9 mouse cellular contexts compared by ENCODE assay signal in the genomic region with DNA sequence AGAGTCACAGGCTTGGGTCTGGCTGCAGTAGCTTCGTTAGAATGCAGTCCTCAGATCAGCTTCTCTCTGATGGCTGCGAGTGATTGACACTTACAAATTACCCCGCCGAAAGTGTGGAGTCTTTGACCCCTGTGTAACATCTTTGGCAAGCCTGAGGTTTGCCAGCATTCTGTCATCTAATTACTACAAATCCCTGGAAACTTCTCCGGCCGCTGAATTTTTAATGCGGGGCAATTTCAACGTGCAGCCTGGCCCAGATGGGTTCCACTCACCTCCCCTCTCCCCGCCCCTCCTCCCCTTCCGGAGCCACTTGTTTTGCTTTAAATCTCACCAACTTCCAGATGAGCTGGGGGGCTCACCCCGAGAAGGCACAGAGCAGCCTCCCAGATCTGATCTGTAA.
DNase-seq lines count a peak whose midpoint lies in the region; ATAC-seq and TF ChIP-seq lines count a peak whose summit lies in the region.
"Had no signal": no experiment of that assay in that cellular context is flagged by ENCODE, and none has a peak within 500 bp of the region (broad histone marks: within the 10 kb centered on the region; RNA-seq: fewer than 3 reads in every experiment).

No protein-coding gene starts in this region.

- TF ChIP-seq POLR2A in limb, embryonic 14.5 days (IDR thresholded peaks at IDR 0.05; ENCODE audit: borderline replicate concordance, extremely low read depth, insufficient read depth, insufficient read length), result no peak
- TF ChIP-seq POLR2A in lung, adult 2 months (IDR thresholded peaks at IDR 0.05; ENCODE audit: borderline replicate concordance, extremely low read depth, low read depth, low read length), result no peak

- no peak for DNase-seq in stomach, postnatal 0 days (ENCODE audit: low spot score)
- no peak for DNase-seq in limb, embryonic 14.5 days (ENCODE audit: low spot score)
- DNase-seq in lung, postnatal 4 days, result no peak
- DNase-seq in lung, adult 2 months, result no peak

- no peaks in the 10 kb centered on the region for H3K4me1 ChIP-seq in stomach, embryonic 14.5 days (ENCODE audit: control insufficient read depth, insufficient read depth, low read length)
- H3K4me1 ChIP-seq in stomach, postnatal 0 days (replicated peaks; ENCODE audit: control insufficient read depth, insufficient read depth), result no peaks in the 10 kb centered on the region
- peaks cover 48% of the 10 kb centered on the region for H3K4me1 ChIP-seq in forebrain, embryonic 12.5 days
- H3K4me1 ChIP-seq in limb, embryonic 14.5 days (ENCODE audit: control insufficient read depth, insufficient read depth, low read length), result no peaks in the 10 kb centered on the region
- H3K4me1 ChIP-seq in lung, adult 2 months (ENCODE audit: control insufficient read depth, insufficient read depth, low read length), result 0 out of 2 replicates have a peak, but pooled peaks cover 2% of the 10 kb centered on the region

- TF ChIP-seq CTCF in stomach, postnatal 0 days (IDR thresholded peaks at IDR 0.05; ENCODE audit: low read depth), result no peak
- TF ChIP-seq CTCF in lung, adult 2 months (IDR thresholded peaks at IDR 0.05; ENCODE audit: insufficient read depth, low read length), result no peak

- no peak for TF ChIP-seq EP300 in stomach, postnatal 0 days (optimal IDR thresholded peaks at IDR 0.05)

- H3K9me3 ChIP-seq in stomach, embryonic 14.5 days (ENCODE audit: control insufficient read depth, low read depth, low read length), result no peaks in the 10 kb centered on the region
- H3K9me3 ChIP-seq in stomach, postnatal 0 days (ENCODE audit: control insufficient read depth, low read length), result no peaks in the 10 kb centered on the region
- H3K9me3 ChIP-seq in forebrain, embryonic 12.5 days, result no peaks in the 10 kb centered on the region
- H3K9me3 ChIP-seq in limb, embryonic 14.5 days (ENCODE audit: control insufficient read depth, low read length), result no peaks in the 10 kb centered on the region
- H3K9me3 ChIP-seq: megakaryocyte, embryonic 14.5 days had no signal

- 9% methylated on average over 11 of the region's 11 CpGs for WGBS in stomach, embryonic 14.5 days
- WGBS in stomach, postnatal 0 days, result 27% methylated on average over 11 of the region's 11 CpGs
- 4% methylated on average over 11 of the region's 11 CpGs for WGBS in forebrain, embryonic 12.5 days
- 9% methylated on average over 11 of the region's 11 CpGs for WGBS in limb, embryonic 14.5 days
- WGBS in lung, adult 2 months, result 19% methylated on average over 11 of the region's 11 CpGs

- H3K9ac ChIP-seq in stomach, embryonic 14.5 days (replicated peaks; ENCODE audit: low read depth, low read length), result no peak overlapping the region
- no peak overlapping the region for H3K9ac ChIP-seq in stomach, postnatal 0 days (ENCODE audit: low read length)
- no peak overlapping the region for H3K9ac ChIP-seq in forebrain, embryonic 12.5 days
- H3K9ac ChIP-seq in limb, embryonic 14.5 days (ENCODE audit: low read depth, low read length, severe bottlenecking), result peak overlapping the region; percentile 31

- H3K36me3 ChIP-seq in stomach, embryonic 14.5 days (ENCODE audit: control insufficient read depth, insufficient read depth, low read length), result no peaks in the 10 kb centered on the region
- no peaks in the 10 kb centered on the region for H3K36me3 ChIP-seq in stomach, postnatal 0 days (ENCODE audit: control insufficient read depth, insufficient read depth, low read length)
- no peaks in the 10 kb centered on the region for H3K36me3 ChIP-seq in forebrain, embryonic 12.5 days (replicated peaks)
- no peaks in the 10 kb centered on the region for H3K36me3 ChIP-seq in limb, embryonic 14.5 days (ENCODE audit: control insufficient read depth, insufficient read depth, low read length)

- 0 out of 2 replicates have a peak overlapping the region, but pooled peaks have one; percentile 5 for H3K4me2 ChIP-seq in stomach, embryonic 14.5 days (replicated peaks; ENCODE audit: low read depth, low read length)
- no peak overlapping the region for H3K4me2 ChIP-seq in stomach, postnatal 0 days (replicated peaks; ENCODE audit: low read depth)
- peak overlapping the region; percentile 42 for H3K4me2 ChIP-seq in forebrain, embryonic 12.5 days
- H3K4me2 ChIP-seq in limb, embryonic 14.5 days (replicated peaks; ENCODE audit: low read depth, low read length, severe bottlenecking), result peak overlapping the region; percentile 40

- no peak for ATAC-seq in stomach, embryonic 14.5 days (ENCODE audit: insufficient number of reproducible peaks, insufficient read depth, low FRiP score, low read depth)
- no peak for ATAC-seq in stomach, postnatal 0 days (ENCODE audit: low FRiP score, low TSS enrichment)
- peak; percentile 50 for ATAC-seq in forebrain, embryonic 12.5 days (ENCODE audit: low FRiP score)
- ATAC-seq in limb, embryonic 14.5 days (ENCODE audit: low FRiP score, low read depth), result no peak
- ATAC-seq in activated CD4-positive, CD25-positive, alpha-beta regulatory T cell, adult 4 months, result no peak
- ATAC-seq: Patski had no signal

- 0 out of 2 replicates have a peak, but pooled peaks cover 2% of the 10 kb centered on the region for H3K27me3 ChIP-seq in stomach, embryonic 14.5 days (ENCODE audit: control insufficient read depth, insufficient read depth, low read length)
- no peaks in the 10 kb centered on the region for H3K27me3 ChIP-seq in stomach, postnatal 0 days (ENCODE audit: control insufficient read depth, insufficient read depth, low read length)
- H3K27me3 ChIP-seq in forebrain, embryonic 12.5 days, result peaks cover 25% of the 10 kb centered on the region
- H3K27me3 ChIP-seq in limb, embryonic 14.5 days (ENCODE audit: control insufficient read depth, insufficient read depth, low read length), result peaks cover 17% of the 10 kb centered on the region; the same call in 1 of the 2 replicates
- H3K27me3 ChIP-seq: Patski had no signal

- no peak overlapping the region for H3K4me3 ChIP-seq in stomach, embryonic 14.5 days (ENCODE audit: low read depth, low read length)
- no peak overlapping the region for H3K4me3 ChIP-seq in stomach, postnatal 0 days (ENCODE audit: low read depth, low read length)
- no peak overlapping the region; the same call in 1 of the 2 replicates for H3K4me3 ChIP-seq in forebrain, embryonic 12.5 days (replicated peaks)
- H3K4me3 ChIP-seq in limb, embryonic 14.5 days (replicated peaks; ENCODE audit: low read length), result peak overlapping the region; percentile 18
- H3K4me3 ChIP-seq in lung, adult 2 months (replicated peaks; ENCODE audit: extremely low read depth, low read depth, low read length), result no peak overlapping the region

- no peak overlapping the region for H3K27ac ChIP-seq in stomach, embryonic 14.5 days (ENCODE audit: low read length)
- no peak overlapping the region for H3K27ac ChIP-seq in stomach, postnatal 0 days (replicated peaks)
- H3K27ac ChIP-seq in forebrain, embryonic 12.5 days, result peak overlapping the region; percentile 63
- no peak overlapping the region for H3K27ac ChIP-seq in limb, embryonic 14.5 days (replicated peaks; ENCODE audit: low read depth, low read length)
